Mouse (Mus musculus): ENCODE measurements around the gene Mrpl23. TPM values are rescaled to one million over a fixed set of nuclear protein-coding genes. Genes with fewer than 3 reads are reported as not detected.

Gene Mrpl23
- polyA plus RNA-seq, 1 experiment = 8.1 TPM

DNA sequence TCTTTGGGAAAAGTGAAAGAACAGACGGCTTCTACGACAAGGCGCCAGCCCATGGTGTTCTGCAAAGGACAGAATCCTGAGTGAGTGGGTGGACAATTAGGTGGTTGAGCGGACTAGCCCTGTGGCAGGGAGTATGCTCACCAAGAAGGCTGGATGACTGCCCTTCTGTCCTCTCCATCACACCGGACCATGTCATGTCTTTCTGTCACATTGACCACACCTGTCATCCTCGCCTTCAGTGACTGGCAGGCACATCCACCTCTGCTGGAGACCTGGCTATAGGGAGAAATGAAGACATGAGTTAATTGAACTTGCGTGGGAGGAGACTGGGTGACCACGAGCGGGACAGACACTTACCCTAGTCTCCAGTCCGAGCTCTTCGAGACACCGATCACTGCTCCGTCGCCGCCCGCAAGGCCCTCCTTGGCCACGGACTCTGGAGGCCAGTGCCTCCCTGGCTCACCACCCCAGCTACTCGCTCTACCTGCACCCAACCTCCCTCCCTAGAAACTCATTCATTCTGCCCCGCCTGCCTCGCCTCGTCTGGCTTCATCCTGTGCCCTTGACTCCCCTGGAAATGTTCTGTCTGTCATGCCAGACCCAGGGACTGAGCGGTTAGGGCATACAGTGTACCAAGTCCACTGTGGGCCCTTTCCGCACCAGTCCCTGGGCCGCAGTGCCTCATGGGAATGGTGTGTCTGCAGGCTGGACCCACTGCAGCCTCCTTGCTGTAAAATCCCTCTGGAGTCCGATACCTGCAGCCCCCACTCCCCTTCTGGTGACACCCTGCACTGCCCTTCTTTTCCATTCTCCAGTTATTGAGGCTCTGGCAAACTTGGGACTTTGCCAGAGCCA is 44.2 kb downstream of the Mrpl23 start:
- H3K36me3 ChIP-seq (ENCODE audit: control insufficient read depth, insufficient read depth, low read length) = no peaks in the 10 kb centered on the region
- H3K4me1 ChIP-seq (ENCODE audit: control insufficient read depth, insufficient read depth, insufficient read length) = no peaks in the 10 kb centered on the region
- H3K4me3 ChIP-seq (ENCODE audit: extremely low read depth, insufficient read depth, insufficient read length) = no peak overlapping the region
- 90% methylated on average over 25 of the region's 25 CpGs for WGBS
- H3K27ac ChIP-seq (ENCODE audit: insufficient read depth, low read length) = no peak overlapping the region
- H3K27me3 ChIP-seq (ENCODE audit: control insufficient read depth, insufficient read depth, low read length) = no peaks in the 10 kb centered on the region
- no peak for DNase-seq (ENCODE audit: low read depth in 1 of 2, low spot score in 2 of 2)
- TF ChIP-seq CTCF (IDR thresholded peaks at IDR 0.05; ENCODE audit: extremely low read depth, insufficient read depth, insufficient read length, insufficient replicate concordance) = no peak
- TF ChIP-seq POLR2A (IDR thresholded peaks at IDR 0.05; ENCODE audit: low read depth, low read length) = no peak

DNA sequence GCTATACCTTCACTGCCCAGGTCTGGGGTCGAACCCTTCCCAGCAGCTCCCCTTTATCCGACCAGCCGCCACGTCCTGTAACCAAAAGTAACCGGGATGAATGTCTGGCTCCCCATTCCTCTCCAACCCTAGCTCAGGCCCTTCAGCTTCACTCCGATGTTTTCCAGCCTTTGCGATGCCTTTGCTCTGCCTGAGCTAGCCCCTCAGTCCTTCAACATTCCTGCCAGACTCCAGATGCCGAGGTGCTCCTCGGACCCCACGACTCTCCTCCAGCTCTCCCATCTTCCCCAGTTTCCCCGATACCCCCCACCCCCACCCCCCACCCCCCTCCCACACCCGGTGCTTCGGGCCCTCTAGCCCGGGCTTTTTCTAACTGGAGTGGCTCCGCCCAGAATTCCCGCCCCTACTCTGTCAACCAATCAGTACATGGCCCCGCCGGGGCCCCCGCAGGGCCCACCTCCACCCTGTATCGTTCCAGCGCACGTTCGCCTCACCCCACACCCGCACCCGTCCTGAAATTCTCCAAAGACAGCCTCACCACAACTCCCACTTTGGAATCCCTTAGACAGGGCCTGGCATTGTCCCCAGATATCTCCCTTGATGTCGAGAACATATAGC is 45.4 kb downstream of the Mrpl23 start:
- WGBS = 44% methylated on average over 26 of the region's 26 CpGs
- no peaks in the 10 kb centered on the region for H3K27me3 ChIP-seq (ENCODE audit: control insufficient read depth, insufficient read depth, low read length)
- no peak for DNase-seq (ENCODE audit: low read depth in 1 of 2, low spot score in 2 of 2)
- H3K4me1 ChIP-seq (ENCODE audit: control insufficient read depth, insufficient read depth, insufficient read length) = no peaks in the 10 kb centered on the region
- H3K36me3 ChIP-seq (ENCODE audit: control insufficient read depth, insufficient read depth, low read length) = no peaks in the 10 kb centered on the region
- no peak overlapping the region for H3K27ac ChIP-seq (ENCODE audit: insufficient read depth, low read length)
- no peak overlapping the region for H3K4me3 ChIP-seq (ENCODE audit: extremely low read depth, insufficient read depth, insufficient read length)
- TF ChIP-seq CTCF (IDR thresholded peaks at IDR 0.05; ENCODE audit: extremely low read depth, insufficient read depth, insufficient read length, insufficient replicate concordance) (no peak), POLR2A (IDR thresholded peaks at IDR 0.05; ENCODE audit: low read depth, low read length) (no peak)

DNA sequence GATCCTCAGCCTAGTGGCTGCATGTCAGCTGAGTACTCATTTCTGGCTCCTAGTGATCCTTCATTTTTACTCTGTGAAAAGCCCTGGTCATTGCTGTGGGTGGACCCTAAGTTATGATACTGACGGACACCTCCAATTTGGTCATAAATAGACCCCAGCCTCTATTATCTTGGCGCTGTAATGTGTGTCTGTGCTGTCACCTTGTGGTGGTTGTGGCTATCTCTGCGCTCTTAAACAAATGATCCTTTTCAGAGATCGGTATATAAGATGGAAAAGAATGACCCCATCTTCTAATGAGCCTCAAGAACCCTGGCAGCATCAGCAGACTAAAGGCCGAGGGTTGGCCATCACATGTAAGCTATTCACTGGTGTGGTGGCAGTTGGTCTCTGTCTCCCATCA is 46.6 kb downstream of the Mrpl23 start:
- no peaks in the 10 kb centered on the region for H3K27me3 ChIP-seq (ENCODE audit: control insufficient read depth, insufficient read depth, low read length)
- DNase-seq (ENCODE audit: low read depth in 1 of 2, low spot score in 2 of 2) = no peak
- no peaks in the 10 kb centered on the region for H3K4me1 ChIP-seq (ENCODE audit: control insufficient read depth, insufficient read depth, insufficient read length)
- no peaks in the 10 kb centered on the region for H3K36me3 ChIP-seq (ENCODE audit: control insufficient read depth, insufficient read depth, low read length)
- no peak overlapping the region for H3K27ac ChIP-seq (ENCODE audit: insufficient read depth, low read length)
- TF ChIP-seq POLR2A (IDR thresholded peaks at IDR 0.05; ENCODE audit: low read depth, low read length) (no peak), CTCF (IDR thresholded peaks at IDR 0.05; ENCODE audit: extremely low read depth, insufficient read depth, insufficient read length, insufficient replicate concordance) (no peak)
- H3K4me3 ChIP-seq (ENCODE audit: extremely low read depth, insufficient read depth, insufficient read length) = no peak overlapping the region
- 74% methylated on average over 5 of the region's 5 CpGs for WGBS

DNA sequence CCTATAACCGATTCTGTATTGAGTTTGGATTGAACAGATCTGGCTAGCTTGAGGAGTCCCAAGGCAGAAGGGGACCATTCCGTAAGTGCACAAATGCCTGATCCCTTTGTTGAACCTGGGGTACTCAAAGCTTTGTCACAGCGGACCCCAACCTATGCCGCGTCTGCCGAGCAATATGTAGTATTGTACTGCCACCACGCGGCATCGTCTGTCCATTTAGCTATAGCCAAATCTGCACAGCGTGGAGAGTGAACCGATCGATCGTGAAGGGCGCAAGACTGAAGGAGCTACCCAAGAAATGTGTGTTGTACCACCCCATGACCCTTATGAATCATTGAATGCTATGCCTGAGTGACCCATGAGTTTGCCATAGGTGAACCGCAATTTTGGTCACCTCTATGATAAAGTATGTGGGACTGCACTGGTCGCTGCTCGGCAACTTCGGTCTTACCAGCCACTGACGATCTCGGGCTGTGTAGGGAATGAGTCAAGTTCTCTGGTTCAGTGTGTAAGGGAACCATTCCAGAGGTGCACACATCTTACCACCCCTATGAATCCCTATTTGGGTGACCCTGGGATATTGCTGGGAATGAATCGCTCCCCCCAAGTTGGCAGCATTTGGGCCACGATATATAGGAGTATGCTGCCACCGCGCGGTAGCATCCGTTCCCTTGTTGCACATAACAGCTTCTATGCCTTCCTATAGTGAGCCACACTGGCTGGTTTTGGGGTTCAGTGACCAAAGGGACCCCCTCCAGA is 47.8 kb downstream of the Mrpl23 start:
- Histone ChIP-seq H3K4me1 (ENCODE audit: control insufficient read depth, insufficient read depth, insufficient read length) (no peaks in the 10 kb centered on the region), H3K27ac (ENCODE audit: insufficient read depth, low read length) (no peak overlapping the region), H3K27me3 (ENCODE audit: control insufficient read depth, insufficient read depth, low read length) (no peaks in the 10 kb centered on the region), H3K36me3 (ENCODE audit: control insufficient read depth, insufficient read depth, low read length) (no peaks in the 10 kb centered on the region), H3K4me3 (ENCODE audit: extremely low read depth, insufficient read depth, insufficient read length) (peak overlapping the region; percentile 20; the same call in 1 of the 2 replicates)
- TF ChIP-seq CTCF (IDR thresholded peaks at IDR 0.05; ENCODE audit: extremely low read depth, insufficient read depth, insufficient read length, insufficient replicate concordance) (peak; percentile 40; the same call in 1 of the 2 replicates), POLR2A (IDR thresholded peaks at IDR 0.05; ENCODE audit: low read depth, low read length) (no peak)
- 43% methylated on average over 26 of the region's 26 CpGs for WGBS
- DNase-seq (ENCODE audit: low read depth in 1 of 2, low spot score in 2 of 2) = peak in 1 of 2 experiments; percentile 44

DNA sequence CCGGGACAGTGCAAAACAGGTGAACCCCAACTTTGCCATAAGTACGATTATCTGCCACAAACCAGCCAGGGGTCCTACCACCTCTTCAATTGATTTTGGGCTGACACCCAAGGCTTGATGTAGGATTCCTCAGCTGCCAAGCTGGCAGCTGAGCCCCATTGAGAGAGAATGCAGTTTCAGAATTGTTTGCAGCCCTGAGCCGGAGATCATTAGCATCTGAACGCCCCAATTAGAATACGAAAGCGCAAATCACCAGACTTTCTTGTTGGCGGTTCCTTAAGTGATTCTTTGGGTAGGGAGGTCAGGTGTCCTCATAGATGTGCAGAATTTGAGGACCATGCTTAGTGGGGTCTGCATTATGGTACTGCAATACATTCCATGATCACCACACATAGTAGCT is 48.7 kb downstream of the Mrpl23 start:
- WGBS = 58% methylated on average over 7 of the region's 7 CpGs
- H3K4me1 ChIP-seq (ENCODE audit: control insufficient read depth, insufficient read depth, insufficient read length) = no peaks in the 10 kb centered on the region
- TF ChIP-seq CTCF (IDR thresholded peaks at IDR 0.05; ENCODE audit: extremely low read depth, insufficient read depth, insufficient read length, insufficient replicate concordance) = no peak
- TF ChIP-seq POLR2A (IDR thresholded peaks at IDR 0.05; ENCODE audit: low read depth, low read length) = no peak
- no peaks in the 10 kb centered on the region for H3K36me3 ChIP-seq (ENCODE audit: control insufficient read depth, insufficient read depth, low read length)
- DNase-seq (ENCODE audit: low read depth in 1 of 2, low spot score in 2 of 2) = no peak
- H3K27ac ChIP-seq (ENCODE audit: insufficient read depth, low read length) = no peak overlapping the region
- H3K4me3 ChIP-seq (ENCODE audit: extremely low read depth, insufficient read depth, insufficient read length) = no peak overlapping the region
- H3K27me3 ChIP-seq (ENCODE audit: control insufficient read depth, insufficient read depth, low read length) = no peaks in the 10 kb centered on the region

DNA sequence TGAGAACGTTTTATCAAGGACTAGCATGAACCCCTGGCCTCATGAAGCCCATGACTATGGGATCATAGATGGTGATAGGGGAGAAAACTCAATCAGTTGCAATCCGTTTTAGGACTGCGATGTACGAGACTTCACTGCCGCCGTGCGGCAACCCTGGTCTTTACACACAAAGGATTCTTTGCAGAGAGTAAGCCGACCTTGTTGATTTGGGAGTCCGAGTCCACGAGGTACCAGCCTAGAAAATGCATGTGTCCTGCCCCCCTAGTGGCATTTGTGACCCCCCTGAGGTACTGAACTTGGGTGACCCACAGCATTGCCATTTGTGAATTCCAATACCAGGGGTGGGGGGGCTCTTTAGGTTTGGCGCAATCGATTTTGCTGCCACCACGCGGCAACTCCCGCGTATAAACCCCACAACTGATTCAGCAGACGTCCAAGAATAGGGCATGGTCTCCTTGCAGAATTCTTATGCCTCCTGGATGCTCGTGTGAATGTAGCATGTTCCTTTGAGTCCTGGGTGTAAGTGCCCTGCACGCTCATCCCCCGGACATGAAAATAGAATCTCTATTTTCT is 49.3 kb downstream of the Mrpl23 start:
- Histone ChIP-seq H3K27me3 (ENCODE audit: control insufficient read depth, insufficient read depth, low read length) (no peaks in the 10 kb centered on the region), H3K27ac (ENCODE audit: insufficient read depth, low read length) (no peak overlapping the region), H3K4me3 (ENCODE audit: extremely low read depth, insufficient read depth, insufficient read length) (no peak overlapping the region), H3K4me1 (ENCODE audit: control insufficient read depth, insufficient read depth, insufficient read length) (no peaks in the 10 kb centered on the region), H3K36me3 (ENCODE audit: control insufficient read depth, insufficient read depth, low read length) (no peaks in the 10 kb centered on the region)
- peak in 1 of 2 experiments; percentile 17 for DNase-seq (ENCODE audit: low read depth in 1 of 2, low spot score in 2 of 2)
- 46% methylated on average over 20 of the region's 20 CpGs for WGBS
- TF ChIP-seq CTCF (IDR thresholded peaks at IDR 0.05; ENCODE audit: extremely low read depth, insufficient read depth, insufficient read length, insufficient replicate concordance) = peak; percentile 14; the same call in 1 of the 2 replicates
- TF ChIP-seq POLR2A (IDR thresholded peaks at IDR 0.05; ENCODE audit: low read depth, low read length) = no peak

Data from spleen, adult 2 months (tissue).